Mouse (Mus musculus) small intestine, adult 2 months (tissue): Measurements from ENCODE around the gene Fbxl4. TPM values are rescaled to one million over a fixed set of nuclear protein-coding genes. Genes with fewer than 3 reads are reported as not detected.

ENCODE experiments used
- H3K27ac ChIP-seq: fragments of 200-500 bp; 2 replicates; pipeline ENCODE4 v1.5.1; 2012; ENCODE audit warnings: low read depth, low read length, control low read depth, inconsistent platforms; ENCODE audit not compliant: insufficient read depth
- H3K27me3 ChIP-seq: fragments of 200-500 bp; 2 replicates; pipeline ENCODE4 v1.6.1; 2012; ENCODE audit warnings: mild to moderate bottlenecking, moderate library complexity, low read length, inconsistent platforms; ENCODE audit not compliant: control insufficient read depth, insufficient read depth
- H3K36me3 ChIP-seq: fragments of 200-500 bp; 2 replicates; pipeline ENCODE4 v1.6.1; 2012; ENCODE audit warnings: mild to moderate bottlenecking, low read length, control low read depth, inconsistent platforms; ENCODE audit not compliant: control insufficient read depth, insufficient read depth
- H3K4me1 ChIP-seq: fragments of 200-500 bp; 2 replicates; pipeline ENCODE4 v1.6.1; 2012; ENCODE audit warnings: low read length, inconsistent platforms, mixed read lengths; ENCODE audit not compliant: control insufficient read depth, insufficient read depth, insufficient read length
- H3K4me3 ChIP-seq: fragments of 200-500 bp; 2 replicates; pipeline ENCODE4 v1.5.1; 2012; ENCODE audit warnings: low read depth, mild to moderate bottlenecking, control low read depth, inconsistent platforms, low read length, moderate library complexity
- CTCF ChIP-seq: fragments of 200-500 bp; IDR thresholded peaks from 2 replicates; pipeline ENCODE4 v1.5.1; 2012; ENCODE audit warnings: low read depth, mild to moderate bottlenecking, control low read depth, inconsistent platforms, low read length, moderate library complexity, mixed read lengths; ENCODE audit not compliant: insufficient replicate concordance, insufficient read length; ENCODE audit errors: extremely low read depth
- POLR2A ChIP-seq: fragments of 200-500 bp; IDR thresholded peaks from 2 replicates; pipeline ENCODE4 v1.6.1; 2012; ENCODE audit warnings: low read depth, mild to moderate bottlenecking, control low read depth, inconsistent platforms, low read length, moderate library complexity
- WGBS: fragments of 180-500 bp; shearing (Covaris S2); methylation state at CpG from one replicate; pipeline ENCODE4 v1.1.7; 2018; 5-methylcytosine and 5-hydroxymethylcytosine counted together
- polyA plus RNA-seq: library from polyadenylated mRNA; depleted of rRNA; stranded (reverse); fragments of >200 nt; gene quantifications from 2 replicates; pipeline ENCODE4 v1.2.3, GENCODE M21; 2012

Fbxl4 gene
- polyA plus RNA-seq, 1 experiment = 11.2 TPM

DNA sequence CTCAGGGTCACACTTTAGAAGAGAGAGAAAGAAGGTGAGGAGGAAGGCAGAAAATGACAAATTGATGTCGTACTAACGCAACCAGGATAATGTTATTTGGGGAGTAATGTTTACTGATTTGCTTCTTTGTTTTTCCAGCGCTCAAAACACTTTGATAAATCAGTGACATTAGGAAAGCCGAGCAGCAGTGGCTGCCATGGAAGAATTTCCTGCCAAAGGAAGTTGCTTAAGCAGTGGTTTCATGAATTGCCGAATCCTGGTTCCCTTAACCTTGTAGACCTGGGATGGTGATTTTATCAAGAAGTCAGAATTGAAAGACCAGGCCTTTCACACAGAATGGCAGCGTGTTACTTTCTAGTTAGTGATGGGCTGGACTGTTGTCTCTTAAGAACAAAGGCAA lies 23.3 kb downstream of the Fbxl4 start:
- H3K27me3 ChIP-seq = no peaks in the 10 kb centered on the region
- H3K27ac ChIP-seq = no peak overlapping the region
- TF ChIP-seq CTCF = no peak
- no peak for TF ChIP-seq POLR2A
- 0 out of 2 replicates have a peak, but pooled peaks cover 3% of the 10 kb centered on the region for H3K36me3 ChIP-seq
- WGBS = 84% methylated on average over 6 of the region's 6 CpGs
- no peaks in the 10 kb centered on the region; the same call in 1 of the 2 replicates for H3K4me1 ChIP-seq
- H3K4me3 ChIP-seq = no peak overlapping the region

DNA sequence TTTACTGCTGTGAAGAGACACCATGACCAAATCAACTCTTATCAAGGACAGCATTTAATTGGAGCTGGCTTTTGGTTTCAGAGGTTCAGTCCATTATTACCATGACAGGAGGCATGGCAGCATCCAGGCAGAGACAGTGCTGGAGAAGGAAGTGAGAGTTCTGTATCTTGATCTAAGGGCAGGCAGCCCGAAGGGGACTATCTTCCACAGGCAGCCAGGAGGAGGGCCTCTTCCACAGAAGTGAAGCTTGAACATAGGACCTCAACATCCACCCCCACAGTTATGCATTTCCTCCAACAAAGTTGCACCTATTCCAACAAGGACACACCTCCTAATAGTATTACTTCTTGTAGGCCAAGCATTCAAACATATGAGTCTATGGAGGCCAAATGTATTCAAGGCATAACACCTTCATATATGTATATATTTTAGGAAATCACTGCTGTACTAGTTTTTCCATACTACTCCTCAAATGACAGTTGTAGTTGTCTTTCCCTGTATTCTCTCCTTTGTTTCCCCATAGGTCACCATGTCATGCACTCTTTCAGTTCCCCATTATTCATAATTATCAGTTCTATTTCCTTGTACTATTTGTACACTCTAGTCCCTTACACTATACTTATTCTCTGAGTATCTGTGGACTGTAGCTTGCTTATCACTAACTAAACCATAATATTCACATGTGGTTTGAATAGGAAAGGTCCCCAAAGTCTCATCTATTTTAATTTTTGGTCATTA lies 26.4 kb downstream of the Fbxl4 start:
- H3K4me3 ChIP-seq = no peak overlapping the region
- WGBS = 83% methylated on average over 1 of the region's 1 CpGs
- H3K27ac ChIP-seq = no peak overlapping the region
- H3K36me3 ChIP-seq = 0 out of 2 replicates have a peak, but pooled peaks cover 2% of the 10 kb centered on the region
- H3K4me1 ChIP-seq = no peaks in the 10 kb centered on the region; the same call in 1 of the 2 replicates
- TF ChIP-seq POLR2A (no peak), CTCF (no peak)
- no peaks in the 10 kb centered on the region for H3K27me3 ChIP-seq

DNA sequence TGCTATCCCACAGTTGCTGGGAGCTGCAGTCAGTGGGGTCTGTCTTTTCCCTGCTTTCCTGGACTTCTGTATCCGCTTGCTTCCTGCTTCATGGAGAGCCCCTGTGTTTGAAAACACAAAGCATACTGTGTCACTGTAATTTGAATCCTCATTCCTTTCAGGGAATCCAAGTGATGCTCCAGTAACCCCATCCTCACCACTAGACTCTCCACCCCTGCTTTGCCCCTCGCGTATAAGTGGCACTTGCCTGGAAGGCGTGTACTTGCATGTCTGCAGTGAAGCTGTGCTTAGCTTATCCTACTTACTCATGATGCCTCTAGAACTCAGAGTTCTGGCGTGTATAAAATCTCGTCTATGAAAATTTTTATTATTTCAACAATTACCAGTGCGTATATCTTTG lies 32.7 kb downstream of the Fbxl4 start:
- Histone ChIP-seq H3K27me3 (no peaks in the 10 kb centered on the region), H3K36me3 (peaks cover 3% of the 10 kb centered on the region), H3K4me1 (no peaks in the 10 kb centered on the region), H3K4me3 (no peak overlapping the region), H3K27ac (no peak overlapping the region)
- TF ChIP-seq CTCF (no peak), POLR2A (no peak)
- WGBS = 90% methylated on average over 7 of the region's 7 CpGs

DNA sequence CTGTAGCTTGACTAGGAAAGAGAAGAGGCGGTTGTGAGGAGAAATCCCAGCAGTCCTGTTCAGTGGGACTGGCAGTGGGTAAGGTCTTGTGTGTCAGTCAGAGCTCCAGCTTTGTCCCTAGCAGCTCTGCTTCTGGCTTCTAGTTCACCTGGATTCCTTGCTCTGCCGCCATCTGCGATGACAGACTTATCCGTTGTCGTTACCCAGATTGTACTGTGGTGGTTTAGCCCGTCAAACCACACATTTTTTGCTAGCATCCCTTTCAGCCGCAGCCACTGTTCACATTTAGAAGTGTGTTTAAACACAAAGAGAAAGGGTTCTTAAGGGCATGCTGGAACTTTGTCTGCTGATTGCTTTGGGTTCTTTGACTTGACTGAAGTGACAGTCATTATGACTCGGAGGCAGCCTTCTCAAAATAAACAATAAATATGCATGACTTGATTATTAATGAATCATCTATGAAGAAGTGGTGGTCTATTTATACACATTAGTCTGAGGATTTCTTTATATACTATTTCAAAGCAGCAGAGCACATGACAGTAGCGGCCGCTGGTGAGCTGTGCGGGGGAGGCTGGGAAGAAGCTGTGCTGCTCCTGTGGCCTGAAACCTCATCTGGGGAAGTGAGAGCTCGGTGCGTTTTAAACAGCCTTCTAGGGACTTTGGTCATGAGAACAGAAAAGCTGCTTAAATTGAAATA lies 35.6 kb downstream of the Fbxl4 start:
- H3K27ac ChIP-seq = no peak overlapping the region
- H3K4me3 ChIP-seq = no peak overlapping the region
- TF ChIP-seq CTCF = no peak
- no peak for TF ChIP-seq POLR2A
- no peaks in the 10 kb centered on the region for H3K4me1 ChIP-seq
- H3K36me3 ChIP-seq = peaks cover 2% of the 10 kb centered on the region
- H3K27me3 ChIP-seq = no peaks in the 10 kb centered on the region
- 77% methylated on average over 13 of the region's 13 CpGs for WGBS

DNA sequence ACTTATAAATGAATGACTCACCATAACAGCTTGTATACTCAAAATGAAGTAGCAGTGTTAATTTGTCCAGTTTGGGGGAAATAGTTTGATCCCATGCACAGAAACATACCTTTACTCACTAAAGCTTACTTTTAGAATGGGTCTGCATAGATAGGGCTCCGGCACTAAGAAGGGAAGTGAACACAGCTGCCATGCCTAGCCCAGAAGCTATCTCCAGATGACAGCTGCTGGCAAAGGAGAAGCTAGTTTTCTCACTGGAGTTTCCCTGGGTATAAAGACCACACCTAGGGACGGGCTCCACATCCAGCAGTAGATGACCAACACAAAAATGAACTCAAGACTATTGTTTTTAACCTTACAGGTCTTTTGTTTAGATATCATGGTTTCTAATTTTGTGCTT lies 38.1 kb downstream of the Fbxl4 start:
- WGBS = 79% methylated on average over 2 of the region's 2 CpGs
- no peaks in the 10 kb centered on the region; the same call in none of the 2 replicates for H3K36me3 ChIP-seq

DNA sequence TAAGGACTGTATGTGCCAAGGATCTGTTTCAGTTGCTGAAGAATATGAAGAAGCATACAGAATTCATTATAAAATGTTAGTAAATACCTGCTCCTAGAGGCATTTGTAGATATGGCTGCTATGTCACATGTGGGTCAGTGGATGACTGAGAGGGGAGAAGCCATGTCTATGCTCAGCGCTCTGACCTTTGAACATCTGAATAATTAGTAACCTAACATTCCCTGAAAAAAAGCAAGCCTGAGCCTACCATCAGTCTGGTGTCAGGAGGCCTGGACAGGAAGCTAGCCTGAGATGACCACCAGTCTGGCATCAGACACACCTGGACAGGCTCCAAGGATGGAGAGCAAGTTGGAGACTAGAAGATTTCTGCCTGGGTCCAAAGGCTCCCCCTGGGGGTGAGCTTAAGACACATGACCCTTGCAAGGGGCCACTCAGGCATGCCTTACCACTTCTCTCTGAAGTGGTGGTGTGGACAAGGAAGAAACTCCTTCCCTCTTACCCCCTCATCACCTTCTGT lies 39.2 kb downstream of the Fbxl4 start:
- Histone ChIP-seq H3K36me3 (no peaks in the 10 kb centered on the region; the same call in none of the 2 replicates), H3K4me1 (no peaks in the 10 kb centered on the region), H3K4me3 (no peak overlapping the region), H3K27me3 (no peaks in the 10 kb centered on the region), H3K27ac (no peak overlapping the region)
- WGBS = 95% methylated on average over 1 of the region's 1 CpGs
- no peak for TF ChIP-seq POLR2A
- no peak for TF ChIP-seq CTCF

More for the DNA sequence above, 38.1 kb downstream of the Fbxl4 start:
- Histone ChIP-seq H3K27me3 (no peaks in the 10 kb centered on the region), H3K27ac (no peak overlapping the region), H3K4me3 (no peak overlapping the region), H3K4me1 (no peaks in the 10 kb centered on the region)
- no peak for TF ChIP-seq CTCF
- TF ChIP-seq POLR2A = no peak

DNA sequence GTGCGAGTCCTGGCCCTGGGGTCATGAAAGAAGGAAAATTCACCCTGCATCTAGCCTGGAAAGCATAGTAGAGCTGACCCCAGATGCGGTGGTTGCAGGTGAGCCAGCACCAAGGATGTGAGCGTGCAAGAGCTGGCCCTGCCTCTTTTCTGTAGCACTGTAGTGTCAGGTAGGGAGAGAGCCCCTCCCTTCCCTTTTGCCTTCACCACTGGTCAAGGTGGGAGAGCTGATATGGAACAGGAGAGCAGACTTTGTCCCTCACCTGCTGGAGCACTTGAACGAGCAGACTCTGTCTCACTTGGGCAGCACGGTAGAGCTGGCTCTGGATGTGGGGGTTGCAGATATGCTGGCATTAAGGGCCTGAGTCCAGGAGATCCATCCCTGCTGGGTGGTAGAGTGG lies 39.7 kb downstream of the Fbxl4 start:
- H3K4me3 ChIP-seq = no peak overlapping the region
- H3K36me3 ChIP-seq = no peaks in the 10 kb centered on the region; the same call in 1 of the 2 replicates
- H3K27me3 ChIP-seq = no peaks in the 10 kb centered on the region
- H3K4me1 ChIP-seq = no peaks in the 10 kb centered on the region
- no peak for TF ChIP-seq CTCF
- TF ChIP-seq POLR2A = no peak
- no peak overlapping the region for H3K27ac ChIP-seq
- 77% methylated on average over 5 of the region's 5 CpGs for WGBS
